Mouse (Mus musculus): Measurements from ENCODE around the gene Pgbd5.

DNA sequence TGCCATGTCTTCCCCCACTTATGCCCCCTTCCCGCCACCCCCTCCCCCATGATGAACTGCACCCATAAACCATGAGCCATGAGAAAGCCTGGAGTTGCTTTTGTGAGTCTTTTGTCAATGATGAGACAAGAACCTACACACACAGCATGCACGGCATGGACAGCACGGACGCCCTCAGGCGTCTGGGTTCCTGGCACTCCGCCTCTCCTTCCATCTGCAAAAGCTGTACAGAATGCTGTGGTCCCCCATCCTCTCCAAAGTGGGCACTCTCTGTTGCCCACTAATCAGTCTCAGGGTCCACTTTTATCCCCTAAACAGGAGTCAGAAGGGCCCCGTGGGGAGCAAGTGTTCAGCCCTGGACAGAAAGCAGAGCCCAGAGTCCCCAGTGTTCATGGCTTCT is 44.5 kb downstream of the Pgbd5 start:
- TF ChIP-seq CTCF (IDR thresholded peaks at IDR 0.05; ENCODE audit: extremely low read depth, insufficient read depth, insufficient read length, insufficient replicate concordance) = no peak
- no peak for TF ChIP-seq POLR2A (IDR thresholded peaks at IDR 0.05; ENCODE audit: low read depth, low read length)

All from spleen, adult 2 months (tissue).